Mouse (Mus musculus): ENCODE measurements around the gene Mrpl24.

Mrpl24 gene

DNA sequence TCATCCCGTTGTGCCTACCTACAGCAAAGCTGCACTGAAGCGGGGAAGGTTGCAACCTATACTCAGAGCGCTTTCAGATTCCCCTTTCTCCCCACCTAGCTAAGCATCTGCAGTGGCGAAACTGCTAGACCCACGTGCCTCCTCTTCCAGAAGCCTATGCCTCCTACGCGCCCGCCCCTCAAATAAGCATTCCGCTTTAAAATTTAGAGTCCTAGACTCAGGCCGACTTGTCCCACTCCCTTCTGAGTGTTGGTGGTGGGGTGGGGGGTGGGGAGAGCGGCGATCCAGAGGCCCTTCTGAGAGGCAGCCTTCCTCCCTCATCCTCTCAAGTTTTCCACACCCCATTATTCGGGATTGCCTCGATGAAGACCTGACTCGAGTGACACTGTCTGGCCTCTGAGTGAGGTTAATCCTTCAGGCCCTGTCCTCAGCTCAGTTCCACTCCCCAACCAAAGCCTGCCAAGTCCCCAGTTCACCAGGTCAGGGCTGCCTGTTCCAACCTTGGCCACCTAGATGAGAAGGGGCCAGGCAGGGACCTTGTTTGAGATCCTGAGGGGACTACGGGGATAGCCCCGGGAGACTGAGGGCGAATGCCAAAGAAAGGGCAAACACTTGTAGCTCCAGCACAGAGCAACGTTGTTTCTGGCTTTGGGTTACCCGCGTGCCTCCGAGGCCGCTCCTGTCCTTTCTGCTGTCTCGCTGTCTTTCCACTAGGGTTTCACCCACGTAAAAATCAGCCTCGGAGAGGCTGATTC, 27.9 kb downstream of the Mrpl24 start:
- no peak for DNase-seq (ENCODE audit: low read depth, low spot score)

DNA sequence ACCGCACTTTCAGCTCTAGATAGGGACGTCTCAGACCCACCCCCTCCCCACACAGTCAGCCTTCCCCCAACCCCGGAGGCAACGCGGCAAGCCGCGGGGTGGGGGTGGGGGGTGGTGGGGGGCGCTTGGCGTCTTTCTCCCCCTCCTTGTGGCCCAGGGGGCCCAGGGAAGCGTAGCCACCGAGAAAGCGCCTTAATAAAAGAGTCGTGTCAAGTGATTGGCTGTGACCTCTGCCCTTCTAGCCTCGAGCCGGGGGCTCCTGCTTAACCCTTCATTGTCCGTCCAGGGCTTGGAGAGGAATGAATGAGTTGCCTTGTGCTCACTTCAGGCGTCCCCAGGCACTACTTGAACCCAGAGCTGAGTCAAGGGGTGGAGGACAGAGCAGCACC, 28.5 kb downstream of the Mrpl24 start:
- peak; percentile 90 for DNase-seq (ENCODE audit: low read depth, low spot score)

DNA sequence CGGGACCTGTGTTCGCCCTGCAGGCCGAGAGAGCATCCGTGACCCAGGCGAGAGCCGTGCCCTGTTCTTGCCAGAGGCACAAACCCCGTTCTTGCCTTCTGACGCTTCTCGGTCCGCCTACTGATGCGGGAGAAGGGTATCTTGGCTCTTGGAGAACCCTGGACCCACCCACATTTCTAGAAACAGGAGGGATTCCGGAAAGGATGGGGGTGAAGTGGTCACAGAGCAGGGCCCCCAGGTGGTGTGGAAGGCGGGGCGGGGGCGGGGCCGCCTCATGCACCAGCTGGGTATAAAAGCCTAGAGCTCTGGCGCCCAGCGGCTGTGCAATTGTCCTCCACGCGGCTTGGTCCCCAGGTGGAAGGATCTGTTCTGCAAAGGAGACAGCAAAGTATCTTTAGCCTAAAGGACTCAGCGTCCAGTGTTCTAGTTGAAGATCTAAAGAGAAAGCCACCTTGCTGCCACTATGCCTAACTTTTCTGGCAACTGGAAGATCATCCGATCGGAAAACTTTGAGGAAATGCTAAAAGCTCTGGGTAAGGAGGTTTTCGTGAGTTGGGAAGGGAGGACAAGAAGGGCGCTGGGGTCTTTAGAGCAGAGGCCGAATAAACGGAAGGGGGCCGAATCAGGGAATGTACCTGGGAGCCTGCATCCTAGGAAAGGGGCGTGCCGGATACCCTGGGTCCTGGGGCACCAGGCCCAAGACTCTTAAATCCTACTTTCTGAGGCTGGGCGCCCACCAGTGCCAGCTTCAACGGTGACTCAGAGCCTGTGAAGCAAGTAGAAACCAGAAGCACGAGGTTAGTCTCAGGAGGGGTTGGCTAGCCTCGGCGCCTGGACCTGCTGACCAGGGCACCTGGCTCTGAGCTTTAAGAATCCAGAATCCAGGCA, 29.3 kb downstream of the Mrpl24 start, which contains the start of gene Crabp2:
TSS of gene Crabp2 (plus strand) at position 289 of the 888 bp plus-strand sequence.
- DNase-seq (ENCODE audit: low read depth, low spot score), result peak; percentile 77

DNA sequence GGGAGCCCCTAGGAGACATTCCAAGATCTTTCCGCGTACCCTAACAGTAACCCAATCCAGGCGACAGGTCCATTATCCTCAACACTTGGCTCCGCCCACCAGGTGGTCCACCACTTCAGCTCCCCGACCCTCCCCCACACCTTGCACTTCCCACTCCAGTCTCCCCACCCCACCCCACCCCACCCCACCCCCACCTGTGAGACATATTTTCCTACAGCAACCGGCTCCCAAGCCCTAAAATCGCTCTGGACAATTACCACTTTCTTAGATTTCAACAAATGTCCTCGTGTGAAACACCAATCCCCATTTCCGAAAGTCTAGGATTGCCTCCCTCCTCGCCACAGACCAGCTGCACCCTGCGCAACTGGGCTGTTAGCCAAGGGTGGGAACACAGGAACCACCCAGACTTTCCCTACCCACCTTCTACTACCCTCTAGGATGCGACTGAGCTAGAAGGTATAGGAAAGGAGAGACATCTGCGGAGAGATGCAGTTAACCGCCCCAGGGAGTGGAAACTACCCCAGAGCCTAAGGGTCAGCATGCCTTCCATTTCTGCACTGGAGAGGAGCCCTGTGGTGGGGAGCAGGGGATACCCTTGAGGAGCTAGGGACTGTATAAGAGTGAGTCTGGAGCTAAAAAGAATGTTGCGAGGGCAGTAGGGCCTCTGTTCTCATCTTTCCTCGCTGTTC, 30.1 kb downstream of the Mrpl24 start:
- DNase-seq (ENCODE audit: low read depth, low spot score), result peak; percentile 68

DNA sequence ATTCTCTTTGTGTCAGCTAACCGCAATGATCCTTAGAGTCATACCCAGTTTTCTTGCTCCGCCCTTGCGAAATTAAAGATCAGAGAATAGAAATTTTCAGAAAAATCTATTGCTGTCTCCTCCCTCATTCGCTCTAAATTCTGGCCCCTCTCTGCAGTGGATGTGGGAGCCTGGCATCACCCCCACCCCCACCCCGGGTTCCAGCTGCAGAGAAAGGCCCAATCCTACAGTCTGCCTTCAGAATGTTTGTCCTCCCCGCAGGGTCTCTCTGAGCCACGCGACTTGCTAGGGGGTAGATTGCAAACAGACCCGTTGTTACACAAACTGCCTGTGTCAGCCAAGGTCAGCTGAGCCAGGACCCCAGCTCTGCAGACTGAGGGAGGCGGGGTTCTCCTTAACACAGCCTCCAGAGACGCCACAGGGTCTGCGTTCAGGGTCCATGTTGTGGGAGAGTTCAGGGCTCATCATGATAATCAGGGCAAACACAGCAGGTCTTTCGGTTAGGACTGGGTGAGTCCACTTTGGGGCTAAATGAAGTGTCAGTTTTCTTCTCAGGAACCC, 30.7 kb downstream of the Mrpl24 start:
- DNase-seq (ENCODE audit: low read depth, low spot score), result peak; percentile 55

DNA sequence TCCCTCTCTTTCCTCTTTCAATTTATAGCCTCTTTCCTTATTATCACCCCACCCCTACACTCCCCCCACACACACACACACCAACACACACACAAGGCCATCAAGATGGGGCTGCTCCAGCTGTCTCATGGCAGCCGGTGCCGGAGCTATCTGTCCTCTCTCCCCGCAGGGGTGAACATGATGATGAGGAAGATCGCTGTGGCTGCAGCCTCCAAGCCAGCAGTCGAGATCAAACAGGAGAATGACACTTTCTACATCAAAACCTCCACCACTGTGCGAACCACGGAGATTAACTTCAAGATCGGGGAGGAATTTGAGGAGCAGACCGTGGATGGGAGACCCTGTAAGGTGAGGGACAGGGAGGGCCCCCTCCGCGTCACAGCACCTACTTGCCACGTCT, 32.6 kb downstream of the Mrpl24 start:
- DNase-seq (ENCODE audit: low read depth, low spot score), result no peak

DNA sequence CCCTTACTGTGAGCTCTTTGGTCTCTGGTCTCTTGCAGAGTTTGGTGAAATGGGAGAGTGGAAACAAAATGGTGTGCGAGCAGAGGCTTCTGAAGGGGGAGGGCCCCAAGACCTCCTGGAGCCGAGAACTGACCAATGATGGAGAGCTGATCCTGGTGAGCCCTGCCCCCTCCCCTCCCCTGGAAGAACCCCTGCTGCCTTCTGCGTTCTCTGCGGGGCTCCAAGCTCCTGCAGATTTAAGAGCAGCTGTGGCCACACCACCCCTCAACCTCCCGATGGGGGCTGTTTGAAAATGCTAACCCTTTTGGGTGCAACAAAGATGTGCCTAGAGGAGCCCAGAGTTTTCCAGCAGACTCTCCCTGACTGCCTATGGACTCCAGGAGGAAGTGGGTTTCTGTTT, 33.1 kb downstream of the Mrpl24 start:
- peak; percentile 56 for DNase-seq (ENCODE audit: low read depth, low spot score)

DNA sequence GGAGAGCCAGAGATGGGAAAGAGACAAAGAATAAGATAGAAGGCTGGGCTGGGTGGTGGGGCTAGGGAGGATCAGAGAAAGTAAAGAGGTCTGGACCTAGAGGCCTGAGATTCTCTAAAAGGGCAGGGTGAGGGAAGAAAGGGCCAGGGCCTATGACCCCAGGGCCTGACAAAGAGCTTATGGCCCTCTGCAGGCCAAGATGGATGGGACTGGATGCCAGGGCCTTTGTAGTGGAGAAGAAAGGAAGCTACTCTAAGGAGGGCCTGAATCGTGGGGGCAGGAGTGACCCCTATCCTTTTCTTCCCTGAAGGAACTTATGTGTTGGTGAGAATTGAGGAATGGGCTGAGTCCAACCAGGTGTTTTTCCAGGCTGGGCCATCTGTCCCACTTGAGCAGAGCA, 38.8 kb downstream of the Mrpl24 start:
- no peak for DNase-seq (ENCODE audit: low read depth, low spot score)

DNA sequence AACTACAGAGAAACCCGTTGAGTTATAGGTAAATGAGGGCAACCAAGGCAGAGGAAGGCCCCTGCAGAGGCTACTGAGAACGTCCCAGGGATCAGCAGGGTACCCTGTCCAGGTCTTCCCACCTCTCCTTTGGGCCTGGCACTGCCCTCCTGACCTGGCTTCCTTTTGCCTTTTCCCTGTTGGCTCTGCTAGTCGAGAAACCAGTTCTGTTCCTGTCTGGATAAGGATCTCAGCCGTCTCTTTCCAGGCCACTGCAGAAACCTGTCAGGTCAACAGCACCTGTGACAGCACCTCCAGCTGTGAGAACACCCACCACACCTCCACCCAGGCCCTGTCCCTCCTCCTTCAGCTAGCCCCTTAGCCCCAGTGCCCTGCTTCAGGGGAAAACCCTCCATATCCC, 39.2 kb downstream of the Mrpl24 start:
- DNase-seq (ENCODE audit: low read depth, low spot score), result no peak

DNA sequence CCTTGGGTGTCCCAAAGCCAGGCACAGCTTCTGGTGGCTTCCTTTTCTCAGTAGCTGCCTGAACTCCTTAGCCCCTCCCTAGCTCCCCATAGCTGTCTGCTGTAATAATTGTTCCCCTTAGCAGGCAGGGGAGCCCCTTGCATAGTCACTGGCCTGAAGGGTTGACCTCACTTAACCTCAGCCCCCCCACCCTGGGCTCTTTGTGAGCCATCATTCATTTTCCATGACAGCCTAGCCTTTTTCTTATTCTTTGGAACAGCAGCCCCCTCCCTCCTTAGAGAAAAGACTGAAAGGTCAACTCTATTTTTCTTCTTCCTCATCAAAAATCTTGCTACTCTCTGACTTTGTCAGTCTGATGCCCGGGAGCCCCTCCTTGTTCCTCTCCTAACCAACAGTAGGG, 39.7 kb downstream of the Mrpl24 start:
- no peak for DNase-seq (ENCODE audit: low read depth, low spot score)

DNA sequence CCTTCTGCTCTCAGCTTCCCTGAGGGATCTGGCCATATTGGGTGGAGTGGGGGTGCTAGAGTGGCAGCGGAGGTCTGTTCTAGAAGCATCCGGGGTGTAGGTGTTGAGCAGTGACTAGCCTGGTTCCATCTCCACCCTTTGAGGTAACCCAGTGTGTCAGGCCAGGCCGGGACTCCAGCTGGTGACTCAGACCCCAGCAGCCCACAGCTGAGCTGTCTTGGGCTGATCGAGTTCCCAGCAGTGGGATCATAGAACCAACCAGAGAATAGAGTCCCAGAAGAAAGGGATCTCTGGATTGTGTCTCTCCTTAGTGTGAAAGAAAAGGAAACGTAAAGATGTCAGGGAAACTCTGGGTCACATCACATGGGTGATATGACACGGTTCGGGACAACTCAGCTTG, 40.1 kb downstream of the Mrpl24 start:
- DNase-seq (ENCODE audit: low read depth, low spot score), result no peak

DNA sequence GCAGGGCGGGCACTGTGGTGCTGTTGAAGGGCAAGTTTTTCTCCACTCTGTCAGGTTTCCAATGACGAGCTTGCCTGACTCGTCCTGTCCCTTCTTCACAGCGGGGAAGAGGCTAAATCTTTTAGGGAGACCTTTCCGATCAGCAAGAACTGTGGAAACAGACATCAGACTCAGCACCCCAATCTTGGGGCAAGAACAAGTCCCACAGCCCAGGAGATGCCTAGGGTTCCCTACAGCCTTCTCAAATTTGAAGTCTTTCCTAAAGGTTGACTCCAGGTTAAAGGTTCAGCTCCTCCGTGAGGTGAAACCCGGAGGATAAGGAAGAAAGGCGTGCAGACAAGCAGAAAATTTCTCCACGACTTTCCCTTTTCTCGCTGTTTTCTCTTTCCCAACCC, 40.9 kb downstream of the Mrpl24 start:
- DNase-seq (ENCODE audit: low read depth, low spot score), result no peak

DNA sequence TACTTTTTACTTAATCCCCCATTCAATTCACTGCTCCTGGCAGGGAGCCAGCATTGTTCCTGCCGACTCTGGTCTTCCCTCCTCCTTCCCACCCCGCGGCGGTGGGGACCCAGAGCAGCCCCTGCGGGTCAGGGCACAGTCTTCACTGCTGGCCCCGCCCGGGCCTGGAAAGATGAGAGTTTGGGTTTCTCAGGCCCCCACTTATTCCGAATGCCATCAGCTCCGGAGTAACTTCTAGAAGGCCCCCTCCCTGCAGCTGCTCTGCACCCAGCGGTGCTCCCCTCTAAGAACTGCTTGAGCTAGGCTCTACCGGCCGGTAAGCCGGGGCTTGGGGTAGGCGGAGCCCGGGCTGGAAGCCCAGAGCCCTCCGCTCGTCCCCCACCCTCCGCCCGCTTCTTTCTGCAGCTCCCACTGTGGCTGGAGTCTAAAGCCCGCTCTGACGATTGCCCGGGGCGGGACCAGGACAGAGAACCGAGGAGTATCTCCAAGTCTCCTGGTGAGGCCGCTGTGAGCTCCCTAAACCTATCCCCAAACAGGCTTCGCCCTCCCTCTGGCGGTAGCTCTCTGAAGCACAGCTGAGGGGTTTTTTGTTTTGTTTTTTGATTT, 41.4 kb downstream of the Mrpl24 start:
- DNase-seq (ENCODE audit: low read depth, low spot score), result peak; percentile 96

DNA sequence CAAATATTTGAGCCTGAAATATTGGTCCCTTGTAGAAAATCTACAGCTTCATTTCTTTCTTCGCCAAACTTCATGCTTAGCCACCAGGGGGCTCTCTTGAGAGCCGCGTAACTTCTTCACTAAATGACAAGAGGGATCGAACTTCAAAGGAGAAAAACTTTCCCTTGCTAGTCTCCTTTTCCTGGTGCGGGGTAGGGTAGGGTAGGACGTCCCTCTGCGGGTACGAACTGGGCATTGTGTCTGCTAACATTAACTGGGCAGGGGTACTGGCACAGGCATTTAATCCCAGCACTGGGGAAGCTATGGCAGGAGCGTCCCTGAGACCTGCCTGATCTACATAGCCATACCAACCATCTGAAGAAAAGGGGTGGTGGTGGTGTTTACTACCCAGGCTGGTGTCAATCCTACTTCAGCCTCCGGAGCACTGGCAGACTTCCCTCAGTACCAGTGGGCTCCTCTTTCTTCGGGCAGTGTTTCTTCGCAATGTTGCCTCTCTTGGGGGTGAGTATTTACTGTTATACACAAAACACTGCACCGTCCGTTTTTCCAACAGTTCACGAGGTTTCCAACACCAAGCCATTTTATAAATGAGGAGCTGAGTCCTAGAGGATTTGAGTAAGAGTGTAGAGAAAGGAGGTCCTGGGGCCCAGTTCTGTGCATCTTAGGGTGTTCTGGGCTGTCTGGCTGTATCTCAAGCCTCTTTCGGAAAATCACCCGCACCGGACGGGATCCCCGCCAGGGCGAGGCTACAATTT, 51.1 kb downstream of the Mrpl24 start:
- DNase-seq (ENCODE audit: low read depth, low spot score), result peak; percentile 83

DNA sequence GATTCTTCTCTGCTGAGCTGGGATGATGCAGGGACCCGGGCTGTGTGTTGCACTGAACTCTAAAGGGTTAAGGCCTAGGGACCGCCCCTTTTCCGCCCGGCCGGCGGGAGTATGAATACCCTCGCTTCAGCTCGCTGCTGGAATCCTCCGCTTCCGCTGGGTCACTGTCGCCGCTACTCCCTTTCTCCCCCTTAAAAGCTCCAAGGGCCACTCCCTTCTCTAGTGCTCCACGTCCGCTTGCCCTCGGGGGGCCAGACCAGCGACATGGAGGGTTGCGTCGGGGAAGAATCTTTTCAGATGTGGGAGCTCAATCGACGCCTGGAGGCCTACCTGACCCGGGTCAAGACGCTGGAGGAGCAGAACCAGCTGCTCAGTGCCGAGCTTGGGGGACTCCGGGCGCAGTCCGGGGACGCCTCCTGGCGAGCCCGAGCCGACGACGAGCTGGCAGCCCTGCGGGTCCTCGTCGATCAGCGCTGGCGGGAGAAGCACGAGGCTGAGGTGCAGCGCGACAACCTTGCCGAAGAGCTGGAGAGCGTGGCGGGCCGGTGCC, 51.7 kb downstream of the Mrpl24 start, which contains the start of gene Nes:
TSS of gene Nes (plus strand) at position 140 of the 550 bp plus-strand sequence.
- DNase-seq (ENCODE audit: low read depth, low spot score), result peak; percentile 93

DNA sequence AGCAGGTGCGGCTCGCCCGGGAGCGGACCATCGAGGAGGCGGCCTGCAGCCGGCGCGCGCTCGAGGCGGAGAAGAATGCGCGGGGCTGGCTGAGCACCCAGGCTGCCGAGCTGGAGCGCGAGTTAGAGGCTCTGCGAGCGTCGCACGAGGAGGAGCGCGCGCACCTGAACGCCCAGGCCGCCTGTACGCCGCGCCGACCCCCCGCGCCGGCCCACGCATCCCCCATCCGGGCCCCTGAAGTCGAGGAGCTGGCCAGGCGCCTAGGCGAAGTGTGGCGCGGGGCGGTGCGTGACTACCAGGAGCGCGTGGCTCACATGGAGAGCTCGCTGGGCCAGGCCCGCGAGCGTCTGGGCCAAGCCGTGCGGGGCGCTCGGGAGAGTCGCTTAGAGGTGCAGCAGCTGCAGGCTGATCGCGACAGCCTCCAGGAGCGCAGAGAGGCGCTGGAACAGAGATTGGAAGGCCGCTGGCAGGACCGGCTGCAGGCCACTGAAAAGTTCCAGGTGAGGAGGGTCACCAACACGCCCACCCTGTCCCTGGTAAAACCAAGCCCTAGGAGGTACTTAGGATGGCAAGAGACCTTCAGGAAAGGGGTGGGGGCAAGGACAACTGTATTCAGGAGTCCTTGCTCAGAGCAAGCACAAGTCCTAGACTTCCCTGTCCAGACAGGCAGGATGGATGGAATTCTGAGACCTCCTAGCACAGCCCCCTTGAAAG, 52.3 kb downstream of the Mrpl24 start:
- DNase-seq (ENCODE audit: low read depth, low spot score), result no peak

DNA sequence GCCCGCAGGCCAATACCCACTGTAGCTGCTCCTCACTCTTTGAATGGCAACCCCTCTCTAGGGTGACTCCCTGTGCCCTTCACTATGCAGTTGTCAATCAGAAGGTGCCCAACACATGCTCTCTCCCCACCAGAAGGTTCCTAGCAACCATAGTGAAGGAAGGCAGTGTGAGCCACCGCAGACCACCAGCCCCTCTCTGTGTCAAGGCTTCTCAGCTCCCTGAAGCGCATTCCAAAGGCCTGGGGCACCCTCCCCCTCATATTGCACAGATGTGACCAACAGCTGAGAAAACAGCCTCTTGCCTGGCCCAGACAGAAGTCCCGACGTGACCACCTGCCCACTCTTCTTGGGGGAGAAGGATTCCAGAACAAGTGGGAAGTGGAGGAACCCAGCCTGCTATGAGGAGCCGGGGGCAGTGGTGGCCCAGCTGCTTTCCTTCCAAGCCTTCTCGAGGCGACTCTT, 52.9 kb downstream of the Mrpl24 start:
- DNase-seq (ENCODE audit: low read depth, low spot score), result peak; percentile 77

DNA sequence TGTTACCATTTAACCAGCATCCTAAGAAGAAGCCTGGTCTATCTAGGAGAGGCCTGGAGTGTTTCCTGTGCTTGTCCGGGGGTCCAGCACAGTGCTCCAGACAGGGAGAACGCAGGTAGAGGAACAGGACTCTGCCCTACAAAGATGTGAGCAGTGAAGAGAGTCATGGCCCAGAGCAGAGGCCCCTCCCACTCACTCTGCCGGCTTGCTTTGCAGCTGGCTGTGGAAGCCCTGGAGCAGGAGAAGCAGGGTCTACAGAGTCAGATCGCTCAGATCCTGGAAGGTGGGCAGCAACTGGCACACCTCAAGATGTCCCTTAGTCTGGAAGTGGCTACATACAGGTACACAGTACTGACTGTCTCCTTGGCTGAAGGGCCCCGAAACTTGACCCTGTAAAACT, 53.5 kb downstream of the Mrpl24 start:
- DNase-seq (ENCODE audit: low read depth, low spot score), result no peak

Measured in mesoderm, embryonic 11.5 days (tissue).